Mouse (Mus musculus) left cerebral cortex, adult 8-10 months (tissue): ENCODE measurements around the gene Slc6a1. TPM values are rescaled to one million over a fixed set of nuclear protein-coding genes. Genes with fewer than 3 reads are reported as not detected.

Experiments
- DNase-seq, 2 experiments: peaks; one replicate each; pipeline ENCODE4 v3.0.0; 2022; ENCODE audit warnings: low spot score in 2 of 2
- total RNA-seq, 4 experiments: library from RNA; stranded (reverse); gene quantifications; 2 replicates each; pipeline ENCODE4 v1.2.4; 2022

The Slc6a1 gene
- total RNA-seq, 4 experiments from 2014 or later, result 289 to 321 (median 300) TPM

DNA sequence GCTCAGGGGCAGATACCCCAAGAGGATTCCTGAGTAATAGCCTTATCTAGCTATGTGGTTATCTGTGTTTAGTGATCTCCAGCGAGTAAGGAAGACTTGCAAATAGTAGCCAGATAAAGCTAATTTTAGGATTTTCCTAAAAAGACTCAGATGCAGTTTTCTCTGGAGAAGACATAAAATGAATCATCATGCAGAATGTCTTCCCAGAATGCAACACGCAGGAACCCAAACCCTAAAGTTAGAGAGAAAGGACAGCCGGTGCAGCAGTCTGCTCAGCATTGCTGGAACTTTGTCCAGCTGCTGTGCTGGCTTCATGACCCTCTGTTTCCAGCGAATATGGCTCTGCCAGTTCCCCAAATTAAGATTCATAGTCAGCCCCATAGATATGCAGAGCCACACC, 72.2 kb downstream of the Slc6a1 start:
- DNase-seq, result no peak

DNA sequence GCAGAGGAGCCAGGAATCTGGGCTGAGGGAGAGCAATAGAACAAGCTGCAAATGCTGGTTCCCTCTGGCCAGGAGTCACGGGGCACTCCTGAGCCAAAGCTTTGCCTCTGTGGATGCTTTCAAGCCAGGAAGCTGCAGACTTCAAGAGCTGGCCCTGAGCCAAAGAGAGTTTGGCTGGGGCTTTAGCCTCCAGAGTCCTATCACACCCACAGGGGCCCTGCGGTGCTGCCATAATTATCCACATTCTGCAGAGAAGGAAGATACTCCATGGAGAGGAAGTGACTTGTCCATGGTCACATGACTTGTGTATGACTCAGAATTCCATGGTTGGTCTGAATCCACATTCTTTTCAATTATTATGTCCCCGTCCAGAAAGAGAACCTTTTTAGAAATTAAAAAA, 75.7 kb downstream of the Slc6a1 start:
- no peak for DNase-seq

DNA sequence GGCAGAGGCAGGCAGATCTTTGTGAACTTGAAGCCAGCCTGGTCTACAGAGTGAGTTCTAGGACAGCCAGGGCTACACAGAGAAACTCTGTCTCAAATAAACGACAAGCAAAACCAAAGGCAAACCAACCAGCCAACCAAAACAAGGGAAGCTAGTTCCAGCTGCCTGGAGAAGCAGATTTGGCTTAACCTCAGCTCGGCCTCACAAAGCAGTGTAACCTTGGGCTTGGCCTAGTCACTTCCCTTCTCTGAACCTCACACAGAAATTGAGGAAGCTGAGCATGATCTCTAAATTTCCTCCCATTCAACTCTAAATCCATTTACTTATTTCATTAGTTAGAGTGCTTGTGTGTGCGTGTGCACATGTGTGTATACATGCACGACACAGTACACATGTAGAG, 79.9 kb downstream of the Slc6a1 start:
- no peak for DNase-seq

DNA sequence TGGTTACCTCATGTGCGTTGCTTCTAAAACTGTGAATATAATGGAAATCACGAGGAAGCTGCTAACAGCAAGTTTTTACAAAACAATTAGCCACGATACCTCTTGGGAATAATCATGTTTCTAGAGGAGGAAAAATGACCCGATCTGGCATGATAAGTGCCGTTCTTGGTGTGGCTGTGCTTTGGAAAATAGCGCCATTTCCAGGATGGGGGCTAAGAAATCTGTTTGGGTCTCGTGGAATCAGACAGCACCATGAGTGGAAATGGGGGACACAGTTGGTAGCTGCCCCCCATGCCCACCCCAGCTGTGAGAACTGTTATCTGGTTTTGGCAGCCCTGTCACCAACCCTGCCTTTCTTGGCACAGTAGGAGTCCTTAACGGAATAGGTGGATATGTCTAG, 81.3 kb downstream of the Slc6a1 start:
- no peak for DNase-seq

DNA sequence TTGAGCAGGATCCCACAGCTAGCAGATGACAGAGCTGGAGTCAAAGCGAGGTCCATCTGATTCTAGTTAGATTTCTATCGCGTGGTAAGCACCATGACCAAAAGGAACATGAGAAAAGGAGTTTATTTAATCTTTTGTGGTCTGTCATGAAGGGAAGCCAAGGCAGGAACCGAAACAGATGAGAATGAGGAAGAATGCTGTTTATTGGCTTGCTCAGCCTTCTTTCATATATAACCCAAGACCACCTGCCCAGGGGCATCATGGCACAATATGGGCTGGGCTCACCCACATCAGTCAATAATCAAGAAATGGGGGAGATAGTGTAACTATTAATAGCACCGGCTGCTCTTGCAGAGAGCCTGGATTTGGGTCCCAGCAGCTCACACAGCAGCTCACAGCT, 82.3 kb downstream of the Slc6a1 start:
- DNase-seq, result no peak

DNA sequence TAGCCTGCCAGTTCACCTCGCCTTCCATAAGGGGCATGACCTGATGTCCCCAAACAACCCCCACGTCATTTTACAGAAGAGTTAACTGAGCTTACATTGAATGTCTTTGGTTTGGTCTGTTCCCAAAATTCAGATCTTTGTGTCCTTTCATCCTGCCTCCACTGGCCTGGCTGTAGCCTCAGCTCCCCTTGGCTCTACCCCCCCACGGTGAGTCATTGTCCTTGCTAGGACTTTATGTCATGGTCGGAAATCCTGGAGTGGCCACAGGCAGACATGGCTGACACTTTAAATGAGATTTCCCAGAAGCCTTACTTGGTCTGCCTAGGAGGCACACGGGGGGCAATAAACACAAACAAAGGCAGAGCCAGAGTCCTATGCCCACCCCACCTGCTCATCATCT, 83.8 kb downstream of the Slc6a1 start:
- DNase-seq, result no peak

Other genes with a start within 250 kb of the Slc6a1 start
- 100 to 1,000 TPM; 564 to 646 (median 592) TPM for gene Atp2b2, start 240.0 kb upstream of the Slc6a1 start, total RNA-seq
- 100 to 1,000 TPM; 103 to 112 (median 104) TPM for gene Slc6a11, start 151.4 kb upstream of the Slc6a1 start, total RNA-seq
- 10 to 100 TPM; 15.8 to 19.6 (median 17.2) TPM for gene Hrh1, start 115.3 kb downstream of the Slc6a1 start, total RNA-seq